Mouse (Mus musculus): ENCODE results near the gene Tdrkh. TPM values are rescaled to one million over a fixed set of nuclear protein-coding genes. Genes with fewer than 3 reads are reported as not detected.

The Tdrkh gene
- total RNA-seq, 2 experiments from 2014 or later = 38.8 to 38.9 TPM

DNA sequence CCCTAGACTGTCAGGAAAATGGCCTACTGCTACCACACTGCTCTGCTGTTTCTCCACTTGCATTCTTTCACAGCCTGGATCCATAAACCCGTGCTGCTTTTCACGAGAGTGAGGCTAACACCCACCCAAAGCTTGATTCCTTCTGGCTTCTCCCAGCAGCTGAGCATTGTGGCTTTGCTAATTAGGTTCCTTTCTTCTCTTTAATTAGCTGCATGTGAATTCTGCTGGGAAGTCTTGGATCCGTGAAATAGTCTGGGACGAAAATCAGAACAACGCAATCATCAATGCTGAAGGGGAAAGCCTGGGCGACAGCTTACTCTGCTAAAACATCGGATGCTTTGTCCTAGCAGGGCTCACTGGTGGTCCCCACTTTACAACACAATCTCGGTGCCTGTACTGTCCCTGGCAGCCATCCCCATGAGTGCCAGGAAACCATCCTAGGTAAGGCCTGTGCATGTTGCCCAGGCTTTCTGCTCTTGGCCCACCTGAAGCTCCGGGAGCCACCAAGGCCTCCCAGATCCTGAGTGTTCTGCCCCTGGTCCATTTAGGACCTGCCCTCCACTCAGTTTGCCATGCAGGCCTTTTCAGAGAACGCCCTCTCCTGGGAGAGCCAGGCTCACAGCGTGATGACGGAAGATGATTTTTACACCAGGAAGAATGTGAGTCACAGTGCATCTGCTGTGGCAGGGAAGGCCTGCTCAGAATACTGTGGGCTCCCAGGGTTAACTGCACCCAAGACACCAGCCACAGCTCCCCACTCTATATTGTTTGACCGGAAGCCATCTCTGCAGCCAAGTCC lies 52.8 kb downstream of the Tdrkh start:
- H3K4me3 ChIP-seq = no peak overlapping the region
- intact Hi-C loops (cut with DNase I) = loop anchor here (2.0 kb wide), 1 partner anchor 13 kb away; the partner anchor contains the start of gene Celf3
- peak; percentile 29 for TF ChIP-seq CTCF (IDR thresholded peaks at IDR 0.05)
- peak overlapping the region; percentile 85 for H3K27ac ChIP-seq
- peak in 1 of 2 experiments; percentile 60 for DNase-seq (ENCODE audit: extremely low spot score in 1 of 2, low spot score in 2 of 2)

DNA sequence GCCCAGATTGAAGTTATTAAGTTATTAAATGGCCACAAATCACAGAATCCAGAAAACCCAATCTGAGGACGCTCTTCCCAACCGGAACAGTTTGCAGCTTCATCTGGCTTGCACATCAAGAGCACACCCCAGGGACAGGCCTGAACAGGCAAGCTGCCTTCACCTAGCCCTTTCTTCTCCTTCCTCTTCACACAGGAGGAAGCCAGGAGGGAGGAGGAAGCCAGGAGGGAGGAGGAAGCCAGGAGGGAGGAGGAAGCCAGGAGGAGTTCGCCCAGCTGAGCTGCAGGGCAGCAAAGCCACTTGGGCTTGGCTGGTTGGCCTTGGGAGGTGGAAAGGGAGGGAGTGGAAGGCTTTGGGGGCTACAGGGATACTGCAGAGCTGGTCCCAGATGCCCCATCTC lies 55.9 kb downstream of the Tdrkh start:
- DNase-seq (ENCODE audit: extremely low spot score in 1 of 2, low spot score in 2 of 2) = no peak
- TF ChIP-seq CTCF (IDR thresholded peaks at IDR 0.05) = no peak
- Histone ChIP-seq H3K27ac (no peak overlapping the region), H3K4me3 (no peak overlapping the region)
- intact Hi-C loops (cut with DNase I) = no loop called here

DNA sequence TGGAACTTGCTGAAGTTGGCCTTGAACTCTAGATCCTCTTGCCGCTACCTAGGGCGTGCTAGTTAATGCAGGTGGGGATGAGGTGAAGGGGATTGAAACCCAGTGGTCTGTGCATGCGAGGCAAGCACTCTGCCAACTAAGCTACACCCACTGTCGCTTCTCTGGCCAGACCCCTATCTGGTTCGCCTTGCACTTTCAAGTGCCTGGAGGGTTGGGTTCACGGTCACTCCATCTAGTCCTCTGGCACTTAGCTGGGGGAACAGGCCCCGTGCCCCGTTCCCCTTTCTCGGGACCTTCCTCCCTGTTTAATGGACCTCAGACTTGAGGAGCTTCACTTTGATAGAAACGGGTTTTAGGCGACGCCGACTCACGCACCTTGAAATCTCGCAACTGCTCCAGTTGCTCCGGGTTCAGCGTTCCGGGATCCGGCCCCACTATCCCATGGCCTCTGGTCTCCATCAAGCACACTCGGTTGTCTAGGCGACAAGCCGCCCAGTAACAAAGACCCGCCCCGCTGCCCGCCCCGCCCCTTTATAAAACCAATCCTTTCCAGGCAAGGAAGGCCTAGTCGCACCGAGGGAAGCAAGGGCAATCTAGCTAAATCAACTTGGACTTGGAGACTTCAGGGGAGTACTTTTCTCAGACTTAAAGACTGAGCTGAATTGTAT lies 59.5 kb downstream of the Tdrkh start:
- Histone ChIP-seq H3K27ac (peak overlapping the region; percentile 65), H3K4me3 (peak overlapping the region; percentile 31)
- TF ChIP-seq CTCF (IDR thresholded peaks at IDR 0.05) = no peak
- intact Hi-C loops (cut with DNase I) = no loop called here
- no peak for DNase-seq (ENCODE audit: extremely low spot score in 1 of 2, low spot score in 2 of 2)

DNA sequence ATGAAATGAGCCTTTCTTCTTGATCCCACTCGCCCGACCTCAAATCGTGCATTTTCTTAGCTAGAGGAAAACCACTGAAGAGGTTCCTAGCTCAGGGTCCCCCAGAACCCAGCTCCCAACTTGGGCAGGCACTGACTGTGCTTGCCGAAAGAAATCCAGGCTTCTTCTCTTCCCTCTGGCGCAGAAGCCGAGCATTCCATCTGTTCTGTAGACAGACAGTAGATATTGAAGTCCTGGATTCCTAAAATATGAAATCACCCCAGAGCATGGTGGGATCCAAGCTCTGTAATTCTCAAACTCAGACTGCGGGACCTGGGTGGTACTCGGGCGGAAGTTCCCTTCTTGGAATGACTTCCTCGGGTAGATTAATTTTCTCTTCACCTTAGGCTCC lies 60.0 kb downstream of the Tdrkh start:
- TF ChIP-seq CTCF (IDR thresholded peaks at IDR 0.05) = no peak
- intact Hi-C loops (cut with DNase I) = no loop called here
- no peak for DNase-seq (ENCODE audit: extremely low spot score in 1 of 2, low spot score in 2 of 2)
- peak overlapping the region; percentile 65 for H3K27ac ChIP-seq
- H3K4me3 ChIP-seq = no peak overlapping the region; the same call in 1 of the 2 replicates

DNA sequence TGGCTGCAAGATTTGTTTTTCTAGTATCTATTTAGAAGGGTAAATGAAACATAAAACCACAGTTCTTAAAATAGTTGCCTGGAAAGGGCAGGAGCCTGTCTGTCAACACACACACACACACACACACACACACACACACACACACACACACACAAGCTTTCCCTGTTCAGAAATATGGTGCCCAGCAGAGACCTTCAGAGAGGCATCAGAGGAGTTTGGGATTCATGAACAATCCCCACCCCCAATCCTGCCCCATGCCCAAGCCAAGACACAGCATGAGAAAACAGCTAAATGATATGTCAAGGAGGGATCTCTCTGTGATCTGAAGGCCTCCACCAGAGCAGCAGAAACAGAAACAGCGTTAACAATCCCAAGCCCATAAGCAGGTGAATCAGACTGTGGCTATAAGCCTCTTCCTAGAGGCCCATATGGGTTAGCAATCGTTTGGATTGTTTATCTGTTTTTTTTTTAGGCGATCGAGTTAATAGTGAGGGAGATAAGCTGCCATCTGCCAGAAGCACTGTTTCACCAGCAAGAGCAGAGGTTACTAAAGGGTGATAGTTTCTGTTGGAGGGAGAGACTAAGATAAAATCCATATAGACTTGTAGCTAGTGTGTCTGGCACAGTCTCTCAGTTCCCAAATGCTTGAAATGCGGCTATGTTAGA lies 60.6 kb downstream of the Tdrkh start:
- TF ChIP-seq CTCF (IDR thresholded peaks at IDR 0.05) = no peak
- intact Hi-C loops (cut with DNase I) = no loop called here
- H3K4me3 ChIP-seq = no peak overlapping the region
- H3K27ac ChIP-seq = no peak overlapping the region
- no peak for DNase-seq (ENCODE audit: extremely low spot score in 1 of 2, low spot score in 2 of 2)

DNA sequence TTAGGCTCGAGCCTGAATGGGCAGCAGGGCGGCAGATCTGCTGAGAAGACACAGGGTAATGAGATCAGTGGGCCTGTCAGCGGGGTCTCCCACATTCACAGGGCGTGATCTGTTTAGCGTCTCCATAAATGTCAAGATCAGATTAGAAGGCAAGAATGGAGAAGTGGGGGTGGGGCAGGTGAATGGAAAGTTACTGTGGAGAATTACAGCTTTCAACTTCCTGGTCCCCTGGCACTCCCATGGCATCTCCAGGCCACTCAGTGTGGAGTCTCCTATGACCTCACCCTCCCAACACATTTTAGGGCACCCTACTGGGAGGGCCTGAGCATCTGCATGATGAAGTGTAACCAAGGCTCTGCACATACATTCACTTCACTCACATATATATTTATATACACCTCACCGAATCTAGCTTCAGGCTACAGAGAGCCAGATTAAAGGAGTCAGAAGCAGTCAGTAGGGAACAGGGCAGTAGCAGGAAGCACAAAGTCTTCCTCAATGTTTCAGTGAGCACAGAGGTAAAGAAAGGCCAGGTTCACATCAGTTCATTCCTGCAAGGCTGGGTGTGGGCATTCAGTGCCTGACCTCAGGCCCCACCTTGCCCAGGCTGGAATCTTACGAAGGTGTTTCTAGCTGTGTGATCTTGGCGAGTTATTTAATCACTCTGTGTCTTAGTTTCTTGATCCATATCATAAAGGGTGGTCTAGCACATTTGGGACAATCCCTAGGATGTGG lies 63.4 kb downstream of the Tdrkh start:
- H3K4me3 ChIP-seq = no peak overlapping the region
- peak overlapping the region; percentile 98 for H3K27ac ChIP-seq
- DNase-seq (ENCODE audit: extremely low spot score in 1 of 2, low spot score in 2 of 2) = no peak
- intact Hi-C loops (cut with DNase I) = no loop called here
- TF ChIP-seq CTCF (IDR thresholded peaks at IDR 0.05) = no peak

DNA sequence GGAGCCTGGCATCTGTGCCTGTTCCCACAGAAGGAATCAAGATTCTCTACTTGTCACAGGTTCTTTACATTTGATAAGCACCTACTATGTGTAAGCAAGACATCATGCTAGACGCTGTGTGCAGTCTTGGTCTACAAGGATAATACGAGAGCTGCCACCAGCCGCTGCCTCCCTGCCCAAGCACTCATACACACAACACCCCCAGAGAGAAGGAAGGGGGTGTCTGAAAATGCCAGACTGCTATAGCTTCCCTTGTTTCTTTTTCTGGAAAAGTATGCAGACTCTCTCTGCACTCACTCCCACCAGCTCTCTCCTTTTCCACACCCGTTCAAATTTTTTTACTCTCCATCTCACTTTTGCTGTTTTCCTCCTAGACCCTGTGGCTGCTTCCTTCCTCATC lies 64.4 kb downstream of the Tdrkh start:
- intact Hi-C loops (cut with DNase I) = no loop called here
- peak in 1 of 2 experiments; percentile 49 for DNase-seq (ENCODE audit: extremely low spot score in 1 of 2, low spot score in 2 of 2)
- peak overlapping the region; percentile 98 for H3K27ac ChIP-seq
- no peak for TF ChIP-seq CTCF (IDR thresholded peaks at IDR 0.05)
- peak overlapping the region; percentile 74 for H3K4me3 ChIP-seq

DNA sequence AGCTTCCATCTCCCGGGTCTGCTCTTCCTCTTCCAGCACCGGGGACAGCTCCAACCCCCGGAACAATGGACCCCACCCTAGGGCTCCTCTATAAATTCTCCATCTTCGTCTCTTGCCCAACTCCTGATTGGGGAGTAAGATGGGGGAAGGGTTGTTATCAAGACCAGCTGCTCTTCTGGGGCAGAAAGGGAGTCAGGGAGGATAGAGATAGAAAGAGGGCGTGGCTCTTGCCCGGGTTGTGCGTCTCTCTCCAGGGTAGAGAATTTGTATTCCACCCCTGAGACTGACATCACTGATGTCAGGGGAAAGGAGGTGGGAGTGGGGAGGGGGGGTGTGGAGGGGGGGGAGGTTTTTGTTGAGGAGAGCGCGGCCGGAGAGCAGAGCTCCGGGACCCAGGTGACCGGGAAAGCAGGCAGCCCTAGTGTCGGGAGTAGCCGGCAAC lies 64.9 kb downstream of the Tdrkh start, which contains the start of gene Celf3:
TSS of gene Celf3 (plus strand) at position 315 of the 442 bp plus-strand sequence.
- Histone ChIP-seq H3K27ac (peak within 1 kb of the TSS; percentile 98), H3K4me3 (peak within 1 kb of the TSS; percentile 74)
- TF ChIP-seq CTCF (IDR thresholded peaks at IDR 0.05) = no peak
- DNase-seq (ENCODE audit: extremely low spot score in 1 of 2, low spot score in 2 of 2) = peak; percentile 76
- intact Hi-C loops (cut with DNase I) = loop anchor here (2.0 kb wide), 1 partner anchor 13 kb away; no protein-coding TSS in a partner anchor

DNA sequence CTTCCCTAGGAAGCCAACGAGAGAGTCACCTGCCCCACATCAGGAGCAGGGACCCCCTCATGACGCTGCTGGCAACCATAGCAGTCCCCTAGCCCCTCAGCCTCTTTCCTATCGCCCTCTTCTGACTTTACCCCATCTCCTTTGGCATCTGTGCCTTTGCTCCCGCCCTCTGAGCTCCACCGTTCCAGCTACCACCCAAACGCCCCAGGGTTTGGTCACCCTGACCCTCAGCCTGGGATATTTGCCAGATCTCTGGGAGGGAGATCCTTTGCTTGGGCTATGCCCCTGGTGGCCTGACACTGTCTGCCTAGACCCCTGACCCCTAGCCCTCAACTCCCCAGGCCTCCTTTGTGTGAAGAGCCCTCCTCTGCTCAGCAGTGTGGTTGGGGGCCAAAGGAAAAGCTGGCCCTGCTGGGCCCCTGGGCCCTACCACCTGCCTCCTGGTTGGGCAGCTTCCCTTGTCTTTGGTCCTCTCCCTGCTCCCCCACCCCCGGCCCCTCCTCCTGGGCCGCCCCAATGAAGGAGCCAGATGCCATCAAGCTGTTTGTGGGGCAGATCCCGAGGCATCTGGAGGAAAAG lies 65.6 kb downstream of the Tdrkh start:
- H3K4me3 ChIP-seq = peak overlapping the region; percentile 74
- no peak for DNase-seq (ENCODE audit: extremely low spot score in 1 of 2, low spot score in 2 of 2)
- TF ChIP-seq CTCF (IDR thresholded peaks at IDR 0.05) = no peak
- peak overlapping the region; percentile 98 for H3K27ac ChIP-seq
- intact Hi-C loops (cut with DNase I) = loop anchor here (2.0 kb wide), 1 partner anchor 14 kb away; no protein-coding TSS in a partner anchor

DNA sequence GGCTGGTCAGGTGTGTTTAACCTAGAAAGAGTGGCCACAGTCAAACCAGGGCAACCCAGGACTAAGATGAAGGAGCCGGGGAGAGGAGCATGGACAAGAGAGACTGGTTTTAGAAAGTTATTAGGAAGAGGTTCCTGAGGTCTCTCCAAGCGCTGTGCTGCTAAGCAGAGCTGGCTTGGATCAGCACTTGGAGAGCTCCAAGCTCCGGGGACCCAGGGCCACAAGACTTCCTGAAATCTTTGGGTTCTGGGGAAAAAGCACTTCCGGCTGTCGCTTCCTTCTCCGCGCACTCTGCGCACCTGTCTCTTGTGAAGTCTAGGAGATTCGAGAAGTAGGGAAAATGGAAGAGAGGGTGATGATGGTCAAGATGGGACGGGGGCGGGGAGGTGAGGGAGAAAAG lies 66.5 kb downstream of the Tdrkh start:
- H3K4me3 ChIP-seq = peak overlapping the region; percentile 74
- intact Hi-C loops (cut with DNase I) = loop anchor here (2.0 kb wide), 1 partner anchor 15 kb away; no protein-coding TSS in a partner anchor
- DNase-seq (ENCODE audit: extremely low spot score in 1 of 2, low spot score in 2 of 2) = no peak
- peak overlapping the region; percentile 98 for H3K27ac ChIP-seq
- TF ChIP-seq CTCF (IDR thresholded peaks at IDR 0.05) = no peak

Data from left cerebral cortex, adult 2 months (tissue).